Mouse (Mus musculus): Measurements from ENCODE around the gene Eif2d.

The Eif2d gene

DNA sequence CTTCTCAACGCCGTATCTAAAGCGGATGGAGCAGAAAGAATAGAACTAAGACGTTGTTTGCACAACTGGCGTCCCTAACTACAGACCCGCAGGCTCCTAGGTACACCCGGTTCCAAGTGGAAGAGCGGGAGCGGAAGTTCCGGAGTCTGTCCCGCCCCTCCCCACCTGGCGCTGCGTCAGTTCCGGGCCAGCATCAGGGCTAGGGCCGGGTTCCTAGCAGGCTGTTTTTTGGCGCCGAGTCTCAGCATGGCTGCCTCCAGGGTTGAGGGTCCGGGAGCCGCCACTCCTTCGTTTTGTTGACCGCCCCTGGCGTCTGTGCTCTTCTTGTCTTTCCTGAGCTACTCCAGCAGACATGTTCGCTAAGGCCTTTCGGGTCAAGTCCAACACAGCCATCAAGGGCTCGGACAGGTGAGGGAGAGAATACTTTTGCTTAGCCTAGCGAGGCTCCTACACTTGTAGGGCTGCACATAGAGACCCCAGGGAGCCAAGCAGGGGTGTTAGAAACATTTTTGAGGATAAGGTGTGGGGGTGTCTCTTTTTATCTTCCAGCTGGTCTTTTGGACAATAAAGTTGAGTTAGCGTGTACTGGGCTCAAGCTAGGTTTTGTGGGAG lies at the start of gene Eif2d:
TSS of gene Eif2d (plus strand) at position 164 of the 612 bp plus-strand sequence.
- DNase-seq = peak; percentile 70 to 81

GRCm38 (mm10) chr1:131103776-131104424 lies 49.1 kb upstream of the Eif2d start:
- peak; percentile 35 to 36 for DNase-seq

DNA sequence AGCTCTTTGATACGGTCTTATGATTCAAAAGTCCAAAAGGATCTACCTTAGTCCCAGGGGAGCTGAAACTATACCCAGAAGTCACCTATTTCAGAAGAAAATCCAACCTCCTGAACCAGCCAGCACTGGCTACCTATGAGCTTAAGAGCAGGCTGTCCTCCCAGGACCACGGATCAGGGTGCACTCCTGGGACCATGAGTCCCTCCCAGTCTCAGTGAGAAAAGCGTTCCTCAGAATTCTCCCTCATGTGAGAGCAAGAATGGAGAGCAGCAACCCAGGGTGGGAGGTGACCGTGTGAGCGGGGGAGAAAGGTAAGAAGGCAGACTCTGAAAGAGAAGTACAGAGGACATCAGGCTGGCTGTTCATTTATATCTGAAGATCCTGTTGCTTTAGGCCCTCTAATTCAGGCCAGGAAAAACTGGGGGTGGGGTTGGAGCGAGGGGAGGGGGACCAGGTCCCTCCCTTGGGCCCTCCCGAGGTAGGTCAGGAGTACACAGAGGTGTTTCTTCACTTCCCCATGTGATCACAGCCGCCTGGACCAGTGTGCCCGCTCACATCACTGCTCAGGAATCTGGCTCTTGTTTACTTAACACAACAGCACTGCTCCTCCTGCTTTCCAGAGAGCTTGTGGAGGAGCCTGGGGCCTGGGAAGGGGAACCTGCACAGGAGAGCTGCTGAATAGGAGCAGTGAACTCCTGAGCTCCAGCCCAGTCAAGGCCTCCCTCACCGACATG lies 45.2 kb upstream of the Eif2d start:
- DNase-seq = no peak

DNA sequence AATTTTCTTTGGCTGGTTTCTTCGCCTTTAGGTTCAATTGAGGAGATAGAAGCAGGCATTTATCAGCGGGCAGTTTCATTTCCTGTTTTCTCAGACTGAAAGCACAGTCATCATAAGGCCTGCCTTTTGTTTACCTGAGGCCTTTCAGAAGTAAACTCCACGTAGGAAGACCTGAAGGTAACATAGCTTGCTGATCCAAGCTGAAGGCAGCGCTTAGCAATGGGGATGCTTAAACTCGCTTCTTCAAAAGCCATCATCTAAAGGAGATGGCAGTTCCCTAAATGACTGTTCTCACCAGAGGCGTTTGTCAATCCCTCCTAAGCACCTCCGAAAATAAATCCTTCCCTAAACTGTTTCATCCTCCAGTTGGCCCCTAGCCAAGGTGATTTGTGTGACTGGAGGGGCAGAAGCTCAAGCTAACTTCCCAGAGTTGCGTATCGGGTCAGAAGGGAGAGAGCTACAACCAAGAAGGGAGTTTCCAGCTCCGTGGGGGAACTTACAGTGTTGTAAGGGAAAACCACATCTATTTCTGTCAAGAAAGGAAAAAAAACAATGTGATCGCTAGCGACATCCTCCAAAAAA lies 42.4 kb upstream of the Eif2d start:
- DNase-seq = peak in 1 of 2 experiments; percentile 44

DNA sequence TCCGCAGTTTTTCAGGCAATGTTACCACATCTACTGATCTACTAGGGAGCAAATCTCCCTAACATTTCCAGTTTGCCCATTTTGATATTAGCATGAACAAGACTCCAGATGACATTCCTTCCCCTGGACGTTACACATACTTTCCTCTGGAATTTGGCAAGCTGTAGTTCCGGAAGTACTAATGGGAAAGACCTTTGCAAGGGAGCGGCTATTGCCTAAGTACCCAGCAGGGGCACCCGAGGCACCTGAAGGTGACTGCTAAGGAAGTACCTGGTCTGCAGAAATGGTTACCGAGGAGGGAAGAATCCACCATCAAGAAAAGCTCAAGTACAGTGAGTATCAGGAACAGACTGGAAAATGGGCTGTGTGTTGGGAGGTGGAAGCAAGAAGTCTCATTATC lies 40.4 kb upstream of the Eif2d start:
- DNase-seq = no peak

- DNase-seq = peak in 1 of 2 experiments; percentile 68
Measured at GRCm38 (mm10) chr1:131115932-131116331, 37.0 kb upstream of the Eif2d start.

GRCm38 (mm10) chr1:131116430-131117011 lies 36.5 kb upstream of the Eif2d start:
- no peak for DNase-seq

DNA sequence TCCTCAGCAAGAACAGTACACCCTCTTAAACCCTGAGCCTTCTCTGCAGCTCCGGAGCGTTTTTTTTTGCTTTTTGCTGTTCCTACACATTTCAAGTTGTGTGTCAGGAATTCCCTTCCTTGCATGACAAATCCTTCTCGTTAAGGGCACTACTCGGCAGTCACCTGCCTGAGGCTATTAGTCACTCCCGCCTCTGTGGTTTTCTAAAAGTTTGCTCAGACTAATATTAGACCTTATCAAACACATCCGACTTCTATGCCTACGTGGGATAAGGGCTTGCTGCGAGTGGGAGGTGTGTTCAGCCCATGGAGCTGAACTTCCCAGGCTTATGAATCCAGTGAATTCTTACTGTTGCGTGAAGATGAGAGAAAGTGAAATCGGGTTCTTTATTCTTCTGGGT lies 34.5 kb upstream of the Eif2d start:
- no peak for DNase-seq

- DNase-seq = peak; percentile 46 to 63
Measured at GRCm38 (mm10) chr1:131119026-131119425, 34.0 kb upstream of the Eif2d start.

GRCm38 (mm10) chr1:131121987-131122386 lies 31.0 kb upstream of the Eif2d start:
- peak in 1 of 2 experiments; percentile 44 for DNase-seq

- no peak for DNase-seq
Measured at GRCm38 (mm10) chr1:131123522-131124265, 29.3 kb upstream of the Eif2d start.

- DNase-seq = no peak
Measured at GRCm38 (mm10) chr1:131125987-131126744, 26.8 kb upstream of the Eif2d start.

DNA sequence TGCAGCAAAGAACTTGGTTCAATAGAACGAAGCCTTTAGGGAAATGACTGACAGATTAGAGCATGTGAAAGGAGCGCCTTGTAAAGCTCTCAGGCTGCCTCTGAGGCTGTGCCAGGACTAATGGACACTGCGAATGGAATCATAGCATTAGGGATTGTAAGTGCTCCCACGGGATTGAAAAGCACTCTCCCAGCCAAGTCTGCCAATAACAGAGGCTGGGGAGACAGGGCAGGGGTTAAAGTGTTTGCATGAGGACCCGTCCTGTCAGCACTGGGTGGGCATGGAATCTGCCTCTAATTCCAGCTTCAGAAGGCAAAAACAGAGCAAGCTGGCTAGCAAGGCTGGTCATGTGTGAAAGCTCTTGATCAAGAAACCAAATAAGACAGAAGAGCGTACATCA lies 18.8 kb upstream of the Eif2d start:
- DNase-seq = no peak

DNA sequence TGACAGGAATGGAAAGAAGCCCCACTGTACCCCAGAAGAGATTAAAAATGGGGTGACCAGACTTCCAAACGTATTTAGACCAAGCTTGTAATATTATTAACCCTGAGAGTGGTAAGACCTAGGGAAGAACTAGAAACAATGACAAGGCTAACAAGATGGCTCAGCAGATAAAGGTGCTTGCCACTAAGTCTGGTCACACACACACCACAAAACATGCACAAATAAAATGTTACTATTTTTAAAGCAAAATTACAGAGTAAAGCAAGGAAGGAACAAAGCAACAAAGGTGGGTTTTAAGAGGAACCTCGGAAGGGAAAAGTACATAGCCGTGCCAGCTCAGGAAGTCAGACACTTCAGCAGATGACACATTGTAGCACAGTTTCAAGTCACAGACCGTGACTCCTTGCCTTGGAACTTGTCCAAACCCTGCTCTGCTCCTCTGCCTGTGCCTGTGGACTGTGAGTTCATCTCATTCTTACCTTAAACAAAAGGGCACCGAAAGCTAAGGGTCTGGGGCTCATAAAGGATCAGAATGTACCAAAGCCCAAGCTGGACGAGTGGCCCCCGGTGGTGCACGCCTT lies 17.9 kb upstream of the Eif2d start:
- peak; percentile 43 for DNase-seq

GRCm38 (mm10) chr1:131135960-131136629 lies 16.9 kb upstream of the Eif2d start:
- no peak for DNase-seq

DNA sequence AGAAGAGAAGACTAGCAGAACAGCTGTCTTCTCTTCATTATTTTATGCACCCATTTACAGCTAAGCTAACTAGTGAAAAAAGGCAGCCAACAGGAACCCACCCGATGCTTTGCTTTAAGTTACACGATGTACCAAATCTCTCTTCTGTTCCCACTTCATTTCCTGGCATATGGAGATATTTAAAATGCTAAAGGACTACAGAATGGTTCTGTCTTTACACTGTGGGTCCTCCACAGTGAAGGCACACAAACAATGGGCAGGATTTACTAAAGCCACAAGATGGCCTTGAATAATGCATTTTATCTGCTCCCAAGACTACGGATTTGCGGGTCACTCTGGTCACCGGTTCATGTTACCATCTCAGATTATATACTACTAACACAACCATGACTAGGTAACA lies 15.9 kb upstream of the Eif2d start:
- DNase-seq = no peak

- no peak for DNase-seq
Measured at GRCm38 (mm10) chr1:131137717-131138118, 15.3 kb upstream of the Eif2d start.

- peak; percentile 89 to 91 for DNase-seq
Measured at GRCm38 (mm10) chr1:131138191-131139016, 14.6 kb upstream of the Eif2d start, which contains the start of gene Dyrk3. Dyrk3 (minus strand) TSS chr1:131138340.
